Mouse (Mus musculus) subcutaneous adipose tissue, adult 2 months (tissue): ENCODE data around the gene Atp5g1. TPM values are rescaled to one million over a fixed set of nuclear protein-coding genes. Genes with fewer than 3 reads are reported as not detected.

Experiments
- polyA plus RNA-seq: library from polyadenylated mRNA; depleted of rRNA; stranded (reverse); fragments of >200 nt; gene quantifications from 2 replicates; pipeline ENCODE4 v1.2.3, GENCODE M21; 2012; ENCODE audit warnings: low replicate concordance; rRNA removed

Gene Atp5g1
- polyA plus RNA-seq = 207 and 461 TPM in 2 replicates

DNA sequence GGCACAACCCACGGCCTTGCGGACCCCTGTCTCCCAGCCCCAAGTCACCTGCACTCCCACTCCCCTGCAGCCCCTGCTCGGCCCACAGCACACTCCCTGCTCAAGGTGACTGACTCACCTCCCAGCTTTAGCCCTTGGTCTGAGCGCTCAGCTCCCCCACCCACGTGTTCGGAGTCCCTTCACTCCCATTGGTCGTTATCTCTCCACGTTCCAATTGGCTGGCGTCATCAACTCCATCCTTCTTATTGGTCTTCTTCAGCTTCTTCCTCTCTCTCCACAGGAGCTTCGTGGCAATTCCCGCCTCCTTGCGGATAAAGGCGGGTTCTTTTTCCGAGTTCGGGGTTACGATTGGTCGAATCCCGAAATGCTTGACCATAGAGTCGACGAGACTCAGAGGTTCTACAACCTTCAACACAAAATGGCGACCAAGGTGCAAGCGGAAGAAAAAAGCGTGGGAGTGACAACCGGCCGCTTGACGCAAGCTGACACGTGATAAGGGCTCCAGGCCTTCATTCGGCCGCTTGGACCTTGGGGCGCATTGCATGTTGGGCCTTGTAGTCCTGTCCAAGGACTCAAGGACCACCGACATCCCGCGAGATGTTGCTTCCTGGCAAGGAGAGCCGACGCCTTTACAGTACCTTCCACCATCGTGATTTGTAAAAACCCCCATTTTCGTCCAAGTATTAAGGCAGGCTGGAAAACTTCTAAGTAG, at the start of gene Atp5g1:
Atp5g1 (minus strand) TSS at position 162 of the 712 bp plus-strand sequence.

DNA sequence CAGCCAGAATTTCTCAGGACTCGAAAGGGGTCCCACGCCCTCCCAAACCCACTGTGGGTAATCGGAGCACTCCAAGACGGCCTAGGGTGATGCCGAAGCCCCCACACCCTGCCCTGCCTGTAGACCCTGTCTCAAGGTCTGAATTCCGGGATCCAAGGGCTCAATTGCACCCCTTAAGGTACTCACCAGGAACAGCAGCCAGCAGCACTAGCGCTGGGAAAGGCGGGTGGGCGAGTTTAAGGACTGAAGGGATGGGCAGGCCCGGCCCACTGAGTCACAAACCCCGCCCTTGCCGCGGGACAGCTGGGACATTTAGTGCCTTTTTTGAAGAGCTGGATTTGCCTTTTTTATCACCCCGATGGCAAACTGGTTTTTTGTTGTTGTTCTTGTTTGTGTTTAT, 36.3 kb upstream of the Atp5g1 start, which contains the start of gene Calcoco2:
Calcoco2 (minus strand) TSS at position 214 of the 400 bp plus-strand sequence.

DNA sequence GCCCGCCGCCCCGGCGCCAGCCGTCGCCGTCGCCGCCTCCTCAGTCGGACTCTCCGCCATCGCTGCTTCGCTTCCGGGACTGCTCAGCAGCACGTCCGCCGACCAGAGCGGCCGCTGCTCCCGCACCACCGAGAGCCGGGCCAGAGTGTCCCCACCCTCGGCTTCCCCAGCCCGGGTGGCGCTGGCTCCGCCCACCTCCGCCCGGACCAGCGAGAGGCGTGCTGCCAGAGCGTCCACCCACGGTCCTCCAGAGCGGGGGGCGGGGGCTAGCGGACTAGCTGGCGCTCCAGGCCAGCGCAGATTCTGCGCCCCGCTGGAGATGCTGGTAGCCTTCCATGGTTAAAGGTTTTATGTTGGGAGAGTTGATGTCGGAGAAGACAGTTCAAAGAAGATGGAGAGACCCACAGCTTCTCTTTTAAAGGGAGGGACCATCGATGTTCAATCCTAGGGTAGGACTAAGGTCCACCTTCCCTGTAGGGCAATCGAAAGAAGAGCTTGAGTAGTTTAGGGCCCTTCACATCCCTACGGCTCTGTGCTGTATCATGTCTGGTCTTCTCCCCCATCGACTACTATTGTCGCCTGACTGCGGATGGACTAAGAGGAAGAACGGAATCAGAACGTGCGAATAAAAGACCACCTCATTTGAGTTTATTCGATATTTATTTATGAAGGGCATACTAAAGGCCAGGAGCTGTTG, 10.1 kb downstream of the Atp5g1 start, which contains the start of gene Ube2z:
Ube2z (minus strand) TSS at position 174 of the 697 bp plus-strand sequence.

DNA sequence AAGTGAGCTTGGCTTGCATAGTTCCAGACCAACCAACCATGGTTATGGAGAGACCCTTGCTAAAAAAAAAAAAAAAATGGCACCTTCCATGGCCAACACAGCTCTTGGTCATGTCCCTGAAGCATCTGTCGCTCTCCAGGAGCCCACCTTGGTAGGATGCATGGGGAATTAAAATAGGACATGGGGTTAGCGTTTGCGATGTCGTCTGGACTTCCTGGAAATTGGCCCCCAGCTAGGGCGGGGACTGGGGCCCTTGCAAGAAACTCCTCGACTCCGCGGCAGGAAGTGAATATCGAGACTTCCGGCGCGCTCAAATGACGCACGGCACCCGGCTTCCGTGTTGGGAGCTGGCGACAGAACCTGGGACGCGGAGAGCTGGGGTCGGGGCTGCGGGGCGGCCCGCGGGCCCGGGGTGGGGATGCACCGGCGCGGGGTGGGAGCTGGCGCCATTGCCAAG, 40.8 kb downstream of the Atp5g1 start, which contains the start of gene Snf8:
Snf8 (plus strand) TSS at position 290 of the 457 bp plus-strand sequence.

Other genes starting within 250 kb of the Atp5g1 start
- 11.0 and 28.3 TPM in 2 replicates for gene Gngt2, start 238.5 kb downstream of the Atp5g1 start, polyA plus RNA-seq
- gene Abi3, start 233.2 kb downstream of the Atp5g1 start, polyA plus RNA-seq = 36.0 and 38.5 TPM in 2 replicates
- gene B4galnt2, start 160.8 kb downstream of the Atp5g1 start, polyA plus RNA-seq = not detected in 2 replicates
- gene Igf2bp1, start 69.7 kb downstream of the Atp5g1 start, polyA plus RNA-seq = 0.01 and 0.04 TPM in 2 replicates
- not detected in 2 replicates for gene Gip, start 51.1 kb downstream of the Atp5g1 start, polyA plus RNA-seq
- 30.6 and 31.2 TPM in 2 replicates for gene Snf8, start 40.8 kb downstream of the Atp5g1 start, polyA plus RNA-seq
- gene Ube2z, start 10.3 kb downstream of the Atp5g1 start, polyA plus RNA-seq = 31.5 and 60.9 TPM in 2 replicates
- gene Calcoco2, start 36.3 kb upstream of the Atp5g1 start, polyA plus RNA-seq = not detected in 2 replicates
- gene Ttll6, start 58.1 kb upstream of the Atp5g1 start, polyA plus RNA-seq = 0.05 TPM in 1 of 2 replicates, not detected in the other
- not detected in 2 replicates for gene Hoxb13, start 118.6 kb upstream of the Atp5g1 start, polyA plus RNA-seq
- 1.8 and 3.8 TPM in 2 replicates for gene Hoxb9, start 195.8 kb upstream of the Atp5g1 start, polyA plus RNA-seq
- gene Hoxb8, start 206.2 kb upstream of the Atp5g1 start, polyA plus RNA-seq = 4.3 and 44.7 TPM in 2 replicates
- 4.0 and 10.7 TPM in 2 replicates for gene Hoxb7, start 211.0 kb upstream of the Atp5g1 start, polyA plus RNA-seq
- gene Hoxb6, start 216.8 kb upstream of the Atp5g1 start, polyA plus RNA-seq = 13.7 and 36.9 TPM in 2 replicates
- gene Hoxb5, start 227.7 kb upstream of the Atp5g1 start, polyA plus RNA-seq = 7.1 and 7.2 TPM in 2 replicates
- 6.3 and 7.8 TPM in 2 replicates for gene Hoxb4, start 242.6 kb upstream of the Atp5g1 start, polyA plus RNA-seq
- gene Hoxb3, start 247.7 kb upstream of the Atp5g1 start, polyA plus RNA-seq = 5.9 and 14.8 TPM in 2 replicates